Mouse (Mus musculus): ENCODE results near the gene Fam186a. TPM values are rescaled to one million over a fixed set of nuclear protein-coding genes. Genes with fewer than 3 reads are reported as not detected.
"Not testable (repeated sequence)": the region's sequence is repeated elsewhere in the genome, so short reads cannot be mapped to it uniquely, and the experiment has no call there.

The Fam186a gene
- polyA plus RNA-seq, 1 experiment from 2014 or later = not detected

- no peaks in the 10 kb centered on the region for H3K36me3 ChIP-seq
- no peaks in the 10 kb centered on the region for H3K9me3 ChIP-seq
- 97% methylated on average over 4 of the region's 4 CpGs for WGBS
- H3K4me1 ChIP-seq (replicated peaks) = no peaks in the 10 kb centered on the region
- no peaks in the 10 kb centered on the region for H3K27me3 ChIP-seq (ENCODE audit: insufficient read depth, poor library complexity, severe bottlenecking)
- no peak overlapping the region for H3K4me3 ChIP-seq
- no peak for DNase-seq (ENCODE audit: low spot score)
- H3K27ac ChIP-seq = no peak overlapping the region
Measured at GRCm38 (mm10) chr15:99911785-99912184, 55.1 kb downstream of the Fam186a start.

- 41% methylated on average over 14 of the region's 14 CpGs for WGBS
Measured at GRCm38 (mm10) chr15:99909339-99909996, 57.4 kb downstream of the Fam186a start.

GRCm38 (mm10) chr15:99907514-99907913 lies 59.3 kb downstream of the Fam186a start:
- no peaks in the 10 kb centered on the region for H3K36me3 ChIP-seq
- H3K27ac ChIP-seq = no peak overlapping the region
- WGBS = 74% methylated on average over 1 of the region's 1 CpGs
- no peaks in the 10 kb centered on the region for H3K4me1 ChIP-seq (replicated peaks)
- DNase-seq (ENCODE audit: low spot score) = no peak
- H3K4me3 ChIP-seq = no peak overlapping the region
- no peaks in the 10 kb centered on the region for H3K27me3 ChIP-seq (ENCODE audit: insufficient read depth, poor library complexity, severe bottlenecking)
- no peaks in the 10 kb centered on the region for H3K9me3 ChIP-seq

More at GRCm38 (mm10) chr15:99909339-99909996, 57.4 kb downstream of the Fam186a start:
- H3K27me3 ChIP-seq (ENCODE audit: insufficient read depth, poor library complexity, severe bottlenecking); H3K36me3 ChIP-seq; H3K4me1 ChIP-seq (replicated peaks); H3K9me3 ChIP-seq; H3K4me3 ChIP-seq; H3K27ac ChIP-seq: not testable (repeated sequence)
- peak; percentile 39 for DNase-seq (ENCODE audit: low spot score)

GRCm38 (mm10) chr15:99907041-99907440 lies 59.8 kb downstream of the Fam186a start:
- whole genome bisulfite sequencing = 85% methylated on average over 4 of the region's 4 CpGs
- H3K27ac ChIP-seq = no peak overlapping the region
- no peaks in the 10 kb centered on the region for H3K27me3 ChIP-seq (ENCODE audit: insufficient read depth, poor library complexity, severe bottlenecking)
- no peak overlapping the region for H3K4me3 ChIP-seq
- no peaks in the 10 kb centered on the region for H3K4me1 ChIP-seq (replicated peaks)
- DNase-seq (ENCODE audit: low spot score) = no peak
- H3K9me3 ChIP-seq = no peaks in the 10 kb centered on the region
- H3K36me3 ChIP-seq = no peaks in the 10 kb centered on the region

- no peaks in the 10 kb centered on the region for H3K9me3 ChIP-seq
- no peak for DNase-seq (ENCODE audit: low spot score)
- H3K27me3 ChIP-seq (ENCODE audit: insufficient read depth, poor library complexity, severe bottlenecking) = no peaks in the 10 kb centered on the region
- no peak overlapping the region for H3K4me3 ChIP-seq
- no peaks in the 10 kb centered on the region for H3K36me3 ChIP-seq
- H3K4me1 ChIP-seq (replicated peaks) = no peaks in the 10 kb centered on the region
- WGBS = 84% methylated on average over 9 of the region's 9 CpGs
- H3K27ac ChIP-seq = no peak overlapping the region
Measured at GRCm38 (mm10) chr15:99904841-99905240, 62.0 kb downstream of the Fam186a start.

- no peak overlapping the region for H3K27ac ChIP-seq
- no peaks in the 10 kb centered on the region for H3K27me3 ChIP-seq (ENCODE audit: insufficient read depth, poor library complexity, severe bottlenecking)
- peak; percentile 74 for DNase-seq (ENCODE audit: low spot score)
- WGBS = 8% methylated on average over 4 of the region's 4 CpGs
- no peaks in the 10 kb centered on the region for H3K36me3 ChIP-seq
- no peaks in the 10 kb centered on the region for H3K4me1 ChIP-seq (replicated peaks)
- no peak overlapping the region for H3K4me3 ChIP-seq
- 0 out of 2 replicates have a peak, but pooled peaks cover 3% of the 10 kb centered on the region for H3K9me3 ChIP-seq
Measured at GRCm38 (mm10) chr15:99904333-99904732, 62.5 kb downstream of the Fam186a start.

- WGBS = 91% methylated on average over 5 of the region's 5 CpGs
- H3K4me3 ChIP-seq = no peak overlapping the region
- DNase-seq (ENCODE audit: low spot score) = no peak
- H3K36me3 ChIP-seq = no peaks in the 10 kb centered on the region
- H3K27me3 ChIP-seq (ENCODE audit: insufficient read depth, poor library complexity, severe bottlenecking) = no peaks in the 10 kb centered on the region
- H3K9me3 ChIP-seq = 0 out of 2 replicates have a peak, but pooled peaks cover 4% of the 10 kb centered on the region
- H3K4me1 ChIP-seq (replicated peaks) = no peaks in the 10 kb centered on the region
- no peak overlapping the region for H3K27ac ChIP-seq
Measured at GRCm38 (mm10) chr15:99903227-99903626, 63.6 kb downstream of the Fam186a start.

- 0 out of 2 replicates have a peak, but pooled peaks cover 4% of the 10 kb centered on the region for H3K9me3 ChIP-seq
- no peak overlapping the region for H3K27ac ChIP-seq
- no peaks in the 10 kb centered on the region for H3K27me3 ChIP-seq (ENCODE audit: insufficient read depth, poor library complexity, severe bottlenecking)
- no peaks in the 10 kb centered on the region for H3K36me3 ChIP-seq
- no peak for DNase-seq (ENCODE audit: low spot score)
- no peaks in the 10 kb centered on the region for H3K4me1 ChIP-seq (replicated peaks)
- WGBS = 84% methylated on average over 5 of the region's 5 CpGs
- no peak overlapping the region for H3K4me3 ChIP-seq
Measured at GRCm38 (mm10) chr15:99902786-99903185, 64.1 kb downstream of the Fam186a start.

- H3K4me1 ChIP-seq (replicated peaks) = no peaks in the 10 kb centered on the region
- no peaks in the 10 kb centered on the region for H3K27me3 ChIP-seq (ENCODE audit: insufficient read depth, poor library complexity, severe bottlenecking)
- no peaks in the 10 kb centered on the region for H3K36me3 ChIP-seq
- DNase-seq (ENCODE audit: low spot score) = no peak
- H3K27ac ChIP-seq = no peak overlapping the region
- H3K9me3 ChIP-seq = 0 out of 2 replicates have a peak, but pooled peaks cover 4% of the 10 kb centered on the region
- no peak overlapping the region for H3K4me3 ChIP-seq
Measured at GRCm38 (mm10) chr15:99896621-99897020, 70.2 kb downstream of the Fam186a start.

GRCm38 (mm10) chr15:99891355-99891754 lies 75.5 kb downstream of the Fam186a start:
- no peaks in the 10 kb centered on the region for H3K36me3 ChIP-seq
- H3K4me3 ChIP-seq = no peak overlapping the region
- DNase-seq (ENCODE audit: low spot score) = no peak
- WGBS = 83% methylated on average over 3 of the region's 3 CpGs
- no peaks in the 10 kb centered on the region for H3K9me3 ChIP-seq
- H3K27me3 ChIP-seq (ENCODE audit: insufficient read depth, poor library complexity, severe bottlenecking) = no peaks in the 10 kb centered on the region
- H3K27ac ChIP-seq = no peak overlapping the region
- H3K4me1 ChIP-seq (replicated peaks) = 0 out of 2 replicates have a peak, but pooled peaks cover 10% of the 10 kb centered on the region

- H3K4me3 ChIP-seq = no peak overlapping the region
- no peaks in the 10 kb centered on the region for H3K9me3 ChIP-seq
- H3K27ac ChIP-seq = no peak overlapping the region
- 0 out of 2 replicates have a peak, but pooled peaks cover 10% of the 10 kb centered on the region for H3K4me1 ChIP-seq (replicated peaks)
- no peaks in the 10 kb centered on the region for H3K27me3 ChIP-seq (ENCODE audit: insufficient read depth, poor library complexity, severe bottlenecking)
- 57% methylated on average over 19 of the region's 19 CpGs for WGBS
- H3K36me3 ChIP-seq = no peaks in the 10 kb centered on the region
- no peak for DNase-seq (ENCODE audit: low spot score)
Measured at GRCm38 (mm10) chr15:99890412-99891236, 76.2 kb downstream of the Fam186a start.

GRCm38 (mm10) chr15:99889275-99889874 lies 77.5 kb downstream of the Fam186a start:
- no peak for DNase-seq (ENCODE audit: low spot score)

GRCm38 (mm10) chr15:99887130-99887529 lies 79.7 kb downstream of the Fam186a start:
- not testable (repeated sequence) for DNase-seq (ENCODE audit: low spot score); H3K9me3 ChIP-seq; H3K36me3 ChIP-seq; H3K27me3 ChIP-seq (ENCODE audit: insufficient read depth, poor library complexity, severe bottlenecking); H3K4me1 ChIP-seq (replicated peaks); H3K27ac ChIP-seq; H3K4me3 ChIP-seq
- 97% methylated on average over 2 of the region's 2 CpGs for WGBS

More at GRCm38 (mm10) chr15:99889275-99889874, 77.5 kb downstream of the Fam186a start:
- Histone ChIP-seq H3K27me3 (ENCODE audit: insufficient read depth, poor library complexity, severe bottlenecking) (no peaks in the 10 kb centered on the region), H3K4me3 (no peak overlapping the region), H3K4me1 (replicated peaks) (0 out of 2 replicates have a peak, but pooled peaks cover 10% of the 10 kb centered on the region), H3K9me3 (no peaks in the 10 kb centered on the region), H3K27ac (no peak overlapping the region), H3K36me3 (no peaks in the 10 kb centered on the region)
- 70% methylated on average over 8 of the region's 8 CpGs for WGBS

Data from hindbrain, embryonic 10.5 days (tissue).